Mouse (Mus musculus) left cerebral cortex, adult 9 months (tissue): Measurements from ENCODE around the gene Lrrc46.

Experiments
- DNase-seq, 2 experiments: peaks; one replicate each; pipeline ENCODE4 v3.0.0; 2022; ENCODE audit warnings: low spot score in 2 of 2

Gene Lrrc46

DNA sequence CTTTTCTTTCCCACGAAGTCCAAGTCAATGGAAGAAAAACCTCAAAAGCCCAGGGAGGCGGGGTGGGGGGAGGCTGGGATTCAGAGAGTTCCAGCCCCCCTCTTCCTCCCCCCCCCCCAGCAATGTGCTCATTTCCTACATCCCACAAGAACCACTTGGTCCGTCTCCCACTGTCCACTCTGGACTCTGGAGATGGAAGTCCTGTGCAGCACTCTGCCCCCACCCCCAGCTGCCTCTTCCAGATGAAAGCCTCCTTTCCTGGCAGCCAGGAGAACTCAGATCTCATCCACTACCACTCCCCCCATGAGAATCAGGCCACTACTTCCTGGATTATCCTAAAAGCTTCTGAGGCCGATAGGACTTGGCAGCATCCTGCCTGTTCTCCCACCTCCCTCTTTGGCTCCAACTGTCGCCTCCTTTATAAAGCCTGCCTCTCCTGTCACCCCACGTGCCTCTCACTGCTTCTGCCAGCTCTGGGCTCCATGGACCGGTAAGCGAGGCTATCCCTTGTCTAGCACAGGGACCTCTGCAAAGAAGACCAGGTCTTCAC, 28.0 kb downstream of the Lrrc46 start, which contains the start of gene Sp6:
Sp6 (plus strand) TSS at position 274 of the 550 bp plus-strand sequence.
- no peak for DNase-seq

DNA sequence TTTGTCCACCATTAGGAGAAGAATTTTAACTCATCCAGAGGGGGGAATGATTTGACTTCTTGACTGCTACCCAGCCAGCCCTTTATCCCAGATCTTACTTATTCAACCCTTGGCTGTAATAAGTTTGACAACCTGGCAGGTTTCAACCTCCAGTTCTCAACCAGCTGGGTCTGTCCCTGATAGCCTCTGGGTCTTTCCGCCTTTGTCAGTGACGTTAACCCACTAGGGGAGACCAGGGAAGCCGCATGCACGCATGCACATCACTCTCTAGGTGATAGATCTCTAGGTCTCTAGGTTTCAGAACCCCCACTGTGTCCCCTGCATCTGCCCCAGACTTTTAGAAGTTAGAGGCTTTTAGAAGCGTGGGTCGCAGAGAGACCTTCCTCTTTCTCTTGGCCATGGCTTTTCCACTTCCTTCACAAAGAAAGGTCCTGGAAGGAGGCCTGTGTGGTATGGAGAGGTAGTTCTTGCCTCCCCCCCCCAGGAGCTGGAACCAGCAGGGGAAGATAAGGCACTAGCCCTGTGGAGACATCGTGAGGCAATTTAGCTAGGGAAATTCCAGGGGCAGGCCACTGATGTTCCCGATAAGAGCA, 31.9 kb downstream of the Lrrc46 start:
- no peak for DNase-seq

DNA sequence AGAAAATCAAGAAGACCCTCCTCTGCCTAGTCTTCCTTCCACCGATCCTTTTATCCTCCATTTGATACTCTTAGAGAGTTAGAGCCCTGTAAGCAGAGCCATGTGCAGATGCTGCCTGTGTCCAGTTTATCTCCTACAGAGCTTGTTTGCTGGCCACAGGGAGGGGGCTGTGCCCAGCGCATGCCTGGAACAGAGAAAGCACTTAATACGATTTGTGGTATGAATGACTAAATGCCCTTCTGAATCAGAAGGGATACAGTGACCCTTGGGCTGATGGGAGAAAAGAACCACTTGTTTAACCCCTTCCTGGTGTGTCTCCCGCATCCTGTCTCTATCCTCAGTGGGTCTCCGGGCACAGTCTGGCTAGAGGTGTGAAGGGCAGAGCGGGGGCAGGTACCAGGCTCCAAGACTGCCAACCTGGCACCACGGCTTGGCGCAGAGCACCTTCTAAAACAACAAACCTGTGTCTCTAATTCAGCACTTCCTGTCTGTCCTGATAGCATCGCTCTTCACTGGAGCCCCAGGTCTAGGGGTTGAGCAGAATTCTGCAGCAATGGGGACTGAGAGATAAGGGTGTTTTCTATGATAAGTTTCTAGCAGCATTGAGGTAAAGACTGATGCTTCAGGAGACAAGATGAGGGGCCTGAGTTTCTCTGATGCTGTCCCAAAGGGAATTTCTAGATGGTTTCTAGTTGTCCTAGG, 34.0 kb downstream of the Lrrc46 start:
- DNase-seq: no peak

DNA sequence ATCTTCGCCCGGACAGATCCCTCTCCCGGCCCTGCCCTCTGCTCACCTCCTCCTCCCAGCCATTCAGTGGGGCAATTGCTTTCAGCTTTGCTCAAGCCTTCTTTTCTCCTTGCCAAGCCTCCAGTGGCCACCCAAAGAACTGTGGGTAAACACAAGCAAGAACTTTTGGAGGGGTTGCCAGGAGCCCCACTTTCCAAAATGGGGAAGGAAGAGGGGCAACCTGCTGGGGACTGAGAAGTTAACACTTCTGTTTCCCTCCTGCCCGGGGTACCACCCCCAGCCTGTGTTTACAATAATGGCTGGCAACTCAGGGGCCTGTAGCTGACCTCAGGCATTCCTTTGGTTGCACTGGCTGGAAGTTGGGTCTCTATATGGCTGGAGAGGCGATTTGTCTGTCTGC, 38.0 kb downstream of the Lrrc46 start:
- DNase-seq: no peak

DNA sequence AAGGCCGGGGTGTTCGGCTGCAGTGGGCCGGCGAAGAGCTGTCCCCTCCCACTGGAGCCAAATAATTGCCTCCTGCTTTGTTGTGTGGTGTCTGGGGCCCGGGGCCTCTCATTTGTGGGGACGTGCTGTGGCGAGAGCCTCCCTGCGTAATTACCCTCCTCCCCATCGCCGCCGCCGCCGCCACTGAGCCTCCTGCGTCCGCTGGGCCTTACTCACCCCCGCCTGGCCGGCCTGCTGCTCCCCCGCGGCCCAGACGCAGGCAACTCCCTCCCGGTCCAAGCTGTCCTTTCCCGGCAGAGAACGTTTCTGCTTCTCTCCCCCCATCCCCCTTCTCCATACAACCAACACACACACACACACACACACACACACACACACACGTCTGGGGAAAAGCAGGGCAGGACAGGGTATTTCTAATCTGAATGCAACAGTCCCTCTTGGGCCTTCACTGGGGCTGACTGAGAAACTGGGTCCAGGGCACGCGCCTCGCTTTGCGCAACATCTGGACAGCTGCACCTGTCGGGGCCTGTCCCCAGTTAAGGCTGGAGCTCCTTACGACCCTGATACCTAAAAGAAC, 43.7 kb downstream of the Lrrc46 start:
- no peak for DNase-seq

DNA sequence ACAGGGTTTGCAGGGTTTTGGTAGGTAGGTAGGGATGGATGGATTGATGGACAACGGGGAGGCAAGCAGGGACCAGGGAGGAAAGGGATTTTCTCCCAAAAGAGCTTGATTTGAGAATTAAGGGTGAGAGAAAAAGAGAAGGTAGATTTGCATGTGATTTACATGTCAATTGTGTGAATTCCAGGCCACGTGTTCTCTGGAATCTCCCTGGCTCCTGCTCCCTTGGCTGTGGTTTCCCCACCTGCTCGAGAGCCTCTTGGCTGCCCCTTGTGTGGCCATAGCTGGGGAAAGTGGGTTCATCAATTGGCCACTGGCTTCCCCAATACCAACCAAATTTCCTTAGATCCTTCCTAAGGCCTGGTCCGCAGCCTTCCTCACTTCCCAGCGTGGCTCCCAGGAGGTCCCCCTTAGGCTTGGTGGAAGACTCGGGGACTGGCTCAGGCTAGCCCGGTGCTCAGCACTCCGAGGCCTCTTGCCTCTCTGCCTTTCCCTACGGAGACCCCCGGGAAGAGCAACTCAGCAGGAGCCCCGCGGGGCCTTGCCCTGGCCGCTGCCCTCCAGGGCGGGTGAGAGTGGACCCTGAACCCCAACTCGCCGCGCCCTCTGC, 44.3 kb downstream of the Lrrc46 start:
- no peak for DNase-seq

DNA sequence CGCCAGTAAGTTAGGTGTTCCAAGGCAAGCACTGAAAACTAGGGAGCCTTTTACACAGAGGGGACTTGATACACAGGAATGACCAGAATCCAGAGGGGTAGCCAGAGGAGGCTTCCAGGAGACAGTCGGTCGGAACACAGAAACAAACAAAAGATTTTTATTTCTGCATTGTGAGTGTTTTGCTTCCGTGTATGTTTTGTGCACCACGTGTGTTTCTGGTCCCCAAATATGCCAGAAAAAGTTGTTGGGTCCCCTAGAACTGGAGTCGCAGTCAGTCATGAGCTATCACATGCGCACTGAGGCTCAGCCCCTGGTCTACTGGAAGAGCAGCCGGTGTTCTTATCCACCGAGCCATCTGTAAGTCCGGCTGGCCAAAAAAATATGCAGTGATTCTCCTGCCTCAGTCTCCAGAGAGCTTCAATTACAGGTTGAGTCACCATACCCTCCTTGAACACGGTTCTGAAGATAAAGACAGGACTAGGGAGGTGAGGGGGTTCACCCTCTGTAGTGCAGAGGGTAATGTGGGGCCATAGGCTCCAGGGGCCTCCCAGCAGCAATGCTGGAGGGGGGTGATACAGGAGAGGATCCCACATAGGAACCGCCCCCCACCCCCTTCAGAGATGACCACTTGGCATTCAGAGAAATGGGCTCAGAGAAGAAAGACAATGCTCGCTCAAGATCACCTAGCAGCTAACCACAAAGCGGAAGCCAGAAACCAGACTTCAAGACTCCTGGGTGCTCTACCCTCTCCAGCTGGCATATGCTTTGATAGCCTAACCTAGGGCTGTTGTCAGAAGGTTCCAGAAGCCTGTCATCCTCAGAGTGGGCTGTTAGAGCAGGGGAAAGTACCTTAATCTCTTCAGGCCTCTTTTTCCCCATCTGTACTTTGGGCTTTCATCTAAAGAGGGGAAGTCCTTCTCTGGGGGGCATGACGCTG, 45.1 kb downstream of the Lrrc46 start:
- DNase-seq: no peak

DNA sequence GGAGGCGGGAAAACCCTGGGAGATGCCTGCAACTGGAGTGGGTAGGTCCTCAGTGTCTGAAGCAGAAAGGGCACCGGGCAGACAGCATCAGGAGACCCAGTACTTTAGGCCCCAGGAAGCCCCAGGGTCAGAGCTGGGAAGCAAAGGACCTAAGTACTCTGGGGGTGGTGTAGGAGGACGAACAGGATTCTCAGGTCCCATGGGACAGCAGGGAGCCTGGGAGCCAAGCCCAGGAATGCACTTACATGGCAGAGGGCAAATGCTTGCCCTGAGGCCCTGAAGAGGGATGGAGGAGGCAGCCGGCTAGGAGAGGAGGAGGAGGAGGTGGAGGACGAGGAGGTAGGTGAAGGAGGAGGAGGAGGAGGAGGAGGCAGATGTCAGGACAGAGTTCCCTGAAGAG, 46.2 kb downstream of the Lrrc46 start:
- DNase-seq: no peak

DNA sequence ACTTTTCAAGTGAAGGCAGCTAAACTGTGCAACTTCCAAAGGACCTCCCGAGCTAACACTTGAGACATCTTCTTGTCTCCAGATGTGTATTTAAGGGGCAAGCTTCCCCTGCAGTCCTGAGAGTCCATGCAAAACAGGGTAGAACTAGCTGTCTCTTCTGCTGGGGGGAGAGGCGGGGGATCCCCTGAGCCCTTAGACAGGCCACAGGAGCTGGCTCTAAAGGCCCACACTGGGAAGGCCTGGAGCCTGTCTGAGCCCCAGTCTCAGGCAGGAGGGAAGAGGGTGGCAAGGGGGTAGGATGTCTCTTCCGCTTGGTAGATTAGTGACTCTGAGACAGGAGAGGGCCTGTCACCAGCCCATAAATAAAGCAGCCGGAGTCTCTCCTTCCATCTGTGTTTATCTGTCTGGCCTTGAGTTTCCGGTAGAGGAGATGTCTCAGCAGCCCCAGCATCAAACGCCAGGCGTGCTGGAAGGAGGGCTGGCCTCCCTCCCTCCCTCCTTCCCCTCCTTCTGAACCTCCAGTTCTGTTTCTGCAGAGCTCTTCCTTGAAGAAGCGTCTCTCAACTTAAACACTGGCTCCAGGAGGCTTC, 48.4 kb downstream of the Lrrc46 start:
- DNase-seq: no peak

DNA sequence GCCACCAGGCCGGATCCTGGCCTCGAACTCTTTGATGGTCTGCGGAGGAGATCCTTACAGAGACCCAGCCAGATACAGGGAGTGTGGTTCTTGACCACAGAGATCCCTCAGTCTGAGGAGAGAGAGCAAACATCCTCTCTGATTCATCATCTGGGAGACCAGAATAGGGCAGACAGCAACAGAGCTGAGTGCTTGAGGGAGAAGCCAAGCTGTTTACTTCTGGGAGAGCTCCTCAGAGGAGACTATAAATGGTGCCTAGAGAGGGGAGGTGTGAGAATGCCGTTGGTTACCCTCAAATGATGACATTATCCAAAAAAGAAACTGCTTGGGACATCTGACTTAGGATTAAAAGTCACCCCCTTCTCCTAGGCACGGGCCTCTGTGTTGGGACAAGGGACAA, 49.7 kb downstream of the Lrrc46 start:
- DNase-seq: no peak

DNA sequence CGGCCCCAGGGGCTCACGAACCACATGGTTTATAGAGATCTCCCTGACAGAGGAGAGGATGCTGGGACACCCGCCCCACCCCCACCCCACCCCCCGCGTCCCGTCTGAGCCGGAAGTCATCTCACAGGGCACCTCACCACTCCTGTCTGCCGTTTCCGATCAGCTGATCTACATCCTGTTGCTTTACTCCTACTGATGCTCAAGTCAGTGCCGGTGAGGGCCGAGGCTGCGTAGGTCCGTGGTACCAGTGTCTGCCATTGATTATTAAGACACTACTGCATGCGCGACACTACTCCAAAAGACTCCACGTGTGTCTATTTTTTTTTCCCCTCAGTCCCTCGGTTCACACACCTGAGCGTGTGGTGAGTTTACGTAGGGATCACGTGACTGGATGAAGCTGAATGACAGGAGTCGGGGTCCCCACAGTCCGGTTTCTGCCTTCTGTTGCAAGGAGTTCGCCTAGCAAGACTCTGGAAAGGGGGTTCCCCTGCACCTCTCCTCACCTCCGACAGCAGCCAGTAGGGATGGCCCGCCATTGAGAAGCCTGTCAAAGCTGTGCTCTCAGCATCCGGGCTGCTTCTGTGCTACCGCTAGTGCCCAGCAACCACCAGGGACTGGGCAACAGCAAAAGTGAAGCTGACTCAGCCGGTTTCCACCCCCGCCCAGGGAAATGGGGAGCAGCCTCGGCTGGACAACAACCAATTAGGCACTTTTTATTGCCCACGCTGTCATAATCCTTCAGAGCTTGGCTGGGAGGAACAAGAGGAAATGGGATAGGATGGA, 53.1 kb downstream of the Lrrc46 start:
- peak in 1 of 2 experiments; percentile 36 for DNase-seq

DNA sequence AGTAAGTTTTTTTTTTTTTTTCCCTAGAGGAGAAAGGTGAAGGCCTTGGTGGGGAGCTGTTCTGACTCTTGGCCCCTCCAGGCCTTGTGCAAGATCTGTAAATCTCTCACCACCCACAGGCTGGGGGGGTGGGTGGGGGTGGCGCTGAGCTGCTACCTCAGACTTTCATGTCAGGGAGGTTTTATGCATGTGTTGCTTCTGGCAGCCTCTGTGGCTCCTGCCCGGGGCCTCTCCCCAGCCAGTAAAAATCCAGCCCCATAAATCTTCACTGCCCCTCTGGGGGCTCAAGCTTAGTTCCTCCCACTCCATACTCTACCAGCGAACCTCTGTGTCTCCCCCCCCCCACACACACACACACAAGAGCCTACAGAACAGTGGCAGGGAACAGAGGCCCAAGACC, 54.7 kb downstream of the Lrrc46 start:
- no peak for DNase-seq

DNA sequence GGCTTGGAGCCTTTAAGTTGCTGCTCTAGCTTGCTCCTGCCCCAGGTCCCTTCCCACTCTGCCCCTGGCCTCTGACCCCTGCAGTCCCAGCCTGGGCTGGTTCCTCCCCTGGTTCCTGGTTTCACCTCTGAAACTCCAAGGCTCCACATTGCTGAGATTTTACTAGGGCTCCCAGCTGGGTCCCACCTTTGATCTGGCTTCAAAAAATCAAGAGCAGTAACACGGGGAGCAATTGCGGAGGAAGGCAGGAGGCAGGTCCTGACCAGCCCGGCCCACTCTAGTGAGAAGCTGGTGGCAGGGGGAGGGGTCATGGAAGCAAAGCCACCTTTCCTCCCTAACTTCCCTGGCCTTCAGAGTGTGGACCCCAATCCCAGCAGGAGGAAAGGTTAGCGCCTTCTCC, 56.3 kb downstream of the Lrrc46 start:
- DNase-seq: no peak
